Mouse (Mus musculus) midbrain, embryonic 14.5 days (tissue): ENCODE results near the gene 4933403O08Rik. TPM values are rescaled to one million over a fixed set of nuclear protein-coding genes. Genes with fewer than 3 reads are reported as not detected.

Experiments
- ATAC-seq: fragments of 200-750 bp; cut with Nextera tagmentation; 2 replicates; pipeline ENCODE4 v1.8.0; 2017; ENCODE audit warnings: moderate number of reproducible peaks, moderate library complexity; ENCODE audit not compliant: low FRiP score, low TSS enrichment
- DNase-seq: peaks from one replicate; pipeline ENCODE4 v3.0.0-alpha.2; 2015
- H3K27ac ChIP-seq: fragments of 300-500 bp; sonication (generic); replicated peaks from 2 replicates; pipeline ENCODE4 v1.5.1; 2014; ENCODE audit warnings: mild to moderate bottlenecking, low read depth, low read length, moderate library complexity
- H3K27me3 ChIP-seq: fragments of 300-500 bp; sonication (generic); 2 replicates; pipeline ENCODE4 v1.6.1; 2014; ENCODE audit warnings: low read length, control low read depth, mixed read lengths; ENCODE audit not compliant: control insufficient read depth, insufficient read depth
- H3K36me3 ChIP-seq: fragments of 300-500 bp; sonication (generic); 2 replicates; pipeline ENCODE4 v1.6.1; 2014; ENCODE audit warnings: low read length, control low read depth; ENCODE audit not compliant: control insufficient read depth, insufficient read depth
- H3K4me1 ChIP-seq: fragments of 300-500 bp; sonication (generic); 2 replicates; pipeline ENCODE4 v1.6.1; 2014; ENCODE audit warnings: mild to moderate bottlenecking, antibody characterized with exemption, low read length, control low read depth; ENCODE audit not compliant: control insufficient read depth, insufficient read depth
- H3K4me2 ChIP-seq: fragments of 300-500 bp; sonication (generic); 2 replicates; pipeline ENCODE4 v1.6.1; 2014; ENCODE audit warnings: mild to moderate bottlenecking, low read length, moderate library complexity
- H3K4me3 ChIP-seq: fragments of 300-500 bp; sonication (generic); replicated peaks from 2 replicates; pipeline ENCODE4 v1.5.1; 2014; ENCODE audit warnings: low read depth, low read length
- H3K9ac ChIP-seq: fragments of 300-500 bp; sonication (generic); replicated peaks from 2 replicates; pipeline ENCODE4 v1.6.1; 2014; ENCODE audit warnings: mild to moderate bottlenecking, low read length, moderate library complexity
- H3K9me3 ChIP-seq: fragments of 300-500 bp; sonication (generic); 2 replicates; pipeline ENCODE4 v1.6.1; 2016; ENCODE audit warnings: low read length, control low read depth, mixed read lengths; ENCODE audit not compliant: control insufficient read depth
- WGBS: fragments of 180-500 bp; shearing (Covaris S2); extraction: QIAGEN DNeasy Blood & Tissue Kit; methylation state at CpG from one replicate; pipeline ENCODE4 v1.1.7; 2014; 5-methylcytosine and 5-hydroxymethylcytosine counted together
- polyA plus RNA-seq: library from polyadenylated mRNA; unstranded; fragments of >200 nt; fragmentation: Nextera tagmentation; extraction: Ambion mirVana; gene quantifications from 2 replicates; pipeline ENCODE4 v1.2.1, GENCODE M21; 2014

4933403O08Rik gene
- 0.38 TPM in 1 of 2 replicates, not detected in the other for polyA plus RNA-seq

DNA sequence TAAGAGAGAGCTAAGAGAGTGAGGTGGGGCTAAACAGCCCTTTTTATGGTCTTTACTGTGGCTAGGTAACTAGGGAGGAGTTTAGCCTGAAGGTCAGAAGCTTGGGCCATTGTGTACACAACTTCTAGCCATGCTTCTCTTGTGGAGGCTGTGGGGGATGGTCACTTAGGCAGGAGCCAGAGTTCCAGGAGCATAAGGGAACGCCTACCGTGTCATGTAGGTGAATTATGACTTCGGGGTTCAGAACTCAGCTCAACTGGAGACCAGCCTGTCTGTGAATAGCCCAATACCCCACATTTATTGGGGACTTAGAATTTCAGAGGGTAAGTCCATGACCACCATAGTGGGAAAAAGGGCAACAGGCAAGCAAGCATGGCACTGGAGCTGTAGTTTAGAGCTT lies at the start of gene 4933403O08Rik:
4933403O08Rik (plus strand) TSS at position 301 of the 400 bp plus-strand sequence.
- Histone ChIP-seq H3K9ac (no peak within 1 kb of the TSS), H3K4me1 (no peaks in the 10 kb centered on the region), H3K9me3 (no peaks in the 10 kb centered on the region), H3K27ac (no peak within 1 kb of the TSS), H3K27me3 (no peaks in the 10 kb centered on the region), H3K4me3 (no peak within 1 kb of the TSS), H3K4me2 (no peak within 1 kb of the TSS), H3K36me3 (no peaks in the 10 kb centered on the region)
- WGBS = 96% methylated on average over 3 of the region's 3 CpGs
- ATAC-seq (no peak), DNase-seq (no peak)

DNA sequence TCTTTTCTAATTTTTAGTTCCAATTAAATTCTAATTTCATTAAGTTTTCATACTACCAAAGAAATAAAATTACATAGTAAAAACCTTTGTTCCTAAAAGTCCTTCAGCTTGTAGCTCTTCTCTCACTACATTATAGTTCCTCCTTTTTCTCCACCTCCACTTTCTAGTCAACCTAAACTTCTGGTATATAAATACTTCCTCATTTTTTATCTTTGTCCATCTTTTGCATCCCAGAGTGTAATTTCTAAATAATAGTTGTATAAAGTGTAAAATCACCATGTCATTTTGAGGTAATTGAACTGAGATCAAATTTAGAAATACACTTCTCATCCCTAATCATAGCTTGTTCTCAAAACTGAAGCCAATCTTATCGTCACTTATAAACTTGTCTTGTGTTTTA lies 4.1 kb downstream of the 4933403O08Rik start:
- no peak for ATAC-seq
- Histone ChIP-seq H3K9me3 (no peaks in the 10 kb centered on the region), H3K4me3 (no peak overlapping the region), H3K4me1 (no peaks in the 10 kb centered on the region), H3K27me3 (no peaks in the 10 kb centered on the region), H3K36me3 (no peaks in the 10 kb centered on the region), H3K27ac (no peak overlapping the region), H3K9ac (no peak overlapping the region), H3K4me2 (no peak overlapping the region)
- 83% methylated on average over 1 of the region's 1 CpGs for WGBS
- no peak for DNase-seq

DNA sequence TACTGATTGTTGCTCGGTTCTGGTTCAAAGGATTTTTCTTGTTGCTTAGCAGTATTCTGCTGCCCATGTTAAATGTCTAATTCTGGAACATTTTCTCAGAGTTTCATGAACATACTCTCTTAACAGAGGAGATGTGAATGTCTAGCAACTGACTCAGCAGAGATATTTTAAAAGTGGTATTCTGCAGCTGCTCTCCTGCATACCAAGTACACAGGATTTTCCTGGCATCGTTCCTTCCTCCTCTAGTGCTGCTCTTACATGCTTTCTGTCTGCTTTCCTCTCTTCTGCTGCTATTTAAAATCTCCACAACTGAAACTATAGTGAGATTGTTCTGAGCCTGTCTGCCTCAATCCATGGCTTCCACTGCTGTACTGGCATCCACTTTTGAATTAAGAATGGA lies 16.7 kb downstream of the 4933403O08Rik start:
- ATAC-seq = no peak
- 71% methylated on average over 2 of the region's 2 CpGs for WGBS
- no peak overlapping the region for H3K27ac ChIP-seq
- no peak for DNase-seq
- no peak overlapping the region for H3K4me2 ChIP-seq
- no peak overlapping the region for H3K9ac ChIP-seq
- no peaks in the 10 kb centered on the region for H3K36me3 ChIP-seq
- no peaks in the 10 kb centered on the region for H3K4me1 ChIP-seq
- no peaks in the 10 kb centered on the region for H3K27me3 ChIP-seq
- H3K4me3 ChIP-seq = no peak overlapping the region
- H3K9me3 ChIP-seq = no peaks in the 10 kb centered on the region

DNA sequence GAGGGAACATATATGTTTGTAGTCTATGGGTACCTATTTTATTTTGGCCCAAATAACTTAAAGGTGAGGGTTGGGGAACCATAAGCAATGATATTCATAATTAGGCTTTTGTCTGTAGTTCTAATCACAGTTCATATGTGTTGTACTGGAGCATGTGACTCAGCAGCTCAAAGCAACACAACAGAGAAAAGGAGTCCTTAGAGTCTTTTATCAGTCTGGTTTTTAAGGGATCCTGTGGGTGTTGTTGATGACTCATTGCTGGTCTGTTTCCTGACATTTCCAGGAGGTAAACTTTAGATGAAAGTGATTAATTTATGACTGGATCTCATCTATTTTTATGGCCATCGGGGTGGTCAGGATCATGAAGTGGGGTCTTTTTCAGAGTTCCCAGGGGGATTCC lies 34.7 kb downstream of the 4933403O08Rik start:
- Histone ChIP-seq H3K27ac (no peak overlapping the region), H3K27me3 (no peaks in the 10 kb centered on the region), H3K4me3 (no peak overlapping the region), H3K4me2 (no peak overlapping the region), H3K9ac (no peak overlapping the region), H3K9me3 (no peaks in the 10 kb centered on the region), H3K36me3 (no peaks in the 10 kb centered on the region), H3K4me1 (no peaks in the 10 kb centered on the region)
- no peak for ATAC-seq
- no peak for DNase-seq
- 69% methylated on average over 1 of the region's 1 CpGs for WGBS

Other genes with a start within 250 kb of the 4933403O08Rik start
- gene Tex16, start 228.0 kb upstream of the 4933403O08Rik start, polyA plus RNA-seq = 0.50 and 0.91 TPM in 2 replicates
- 15.0 and 22.8 TPM in 2 replicates for gene Apool, start 72.3 kb downstream of the 4933403O08Rik start, polyA plus RNA-seq
- not detected in 2 replicates for gene Satl1, start 167.7 kb downstream of the 4933403O08Rik start, polyA plus RNA-seq